Mouse (Mus musculus) left cerebral cortex, postnatal 4 days (tissue): ENCODE measurements around the gene Cd164l2. TPM values are rescaled to one million over a fixed set of nuclear protein-coding genes. Genes with fewer than 3 reads are reported as not detected.

Experiments
- microRNA-seq: library from miRNA; unstranded; fragments of <30 nt; microRNA quantifications from one replicate; pipeline ENCODE4 v1.2.0, GENCODE M21; 2022
- total RNA-seq, 2 experiments: library from RNA; stranded (reverse); gene quantifications; 2 replicates each; pipeline ENCODE4 v1.2.3; 2021

Gene Cd164l2
- total RNA-seq, 2 experiments from 2014 or later, result 0.72 to 1.8 TPM

Small RNA genes within 50 kb of the gene (microRNA-seq; reads per million reads assigned to microRNA genes)
- gene Mir7017, result 1.8 reads per million

Other genes starting within 250 kb of the Cd164l2 start
- gene Fgr, start 238.0 kb upstream of the Cd164l2 start, total RNA-seq, result under 1 TPM; 0.42 to 0.44 TPM
- 100 to 1,000 TPM in 1 of 2 experiments, 10 to 100 TPM in 1; 94.1 to 102 TPM for gene Ahdc1, start 200.9 kb upstream of the Cd164l2 start, total RNA-seq
- 10 to 100 TPM; 34.0 to 35.7 TPM for gene Wasf2, start 81.6 kb upstream of the Cd164l2 start, total RNA-seq
- gene Gpr3, start 405 bp downstream of the Cd164l2 start, total RNA-seq, result 1 to 10 TPM; 2.0 to 2.1 TPM
- 1 to 10 TPM; 3.0 to 3.3 TPM for gene Map3k6, start 28.7 kb downstream of the Cd164l2 start, total RNA-seq
- under 1 TPM; 0.42 to 0.44 TPM for gene Sytl1, start 51.0 kb downstream of the Cd164l2 start, total RNA-seq
- gene Tmem222, start 65.7 kb downstream of the Cd164l2 start, total RNA-seq, result 10 to 100 TPM; 73.7 to 74.9 TPM
- 10 to 100 TPM; 52.0 to 52.9 TPM for gene Wdtc1, start 141.3 kb downstream of the Cd164l2 start, total RNA-seq
- gene Slc9a1, start 157.6 kb downstream of the Cd164l2 start, total RNA-seq, result 10 to 100 TPM; 30.4 to 36.2 TPM